Comparison of ENCODE assay signal across 8 mouse cellular contexts in the genomic region with DNA sequence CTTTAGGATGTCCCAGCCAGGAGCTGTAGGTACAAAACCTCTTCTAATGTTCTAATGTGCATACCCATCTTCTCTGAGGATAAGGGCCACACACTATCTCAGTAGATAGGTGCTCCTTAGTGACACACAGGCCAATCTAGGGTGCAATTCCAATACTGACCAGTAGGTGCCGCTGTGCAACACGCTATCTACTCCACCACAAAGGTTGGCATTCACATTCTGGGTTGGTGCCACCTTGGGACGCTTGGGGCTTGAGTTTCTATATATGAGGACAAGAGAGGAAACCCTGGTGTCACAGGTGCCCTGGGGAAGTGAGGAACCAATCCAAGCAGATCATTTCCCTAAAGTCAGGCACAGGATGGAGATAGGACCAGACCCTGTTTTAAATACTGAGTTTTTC. TPM values are rescaled to one million over a fixed set of nuclear protein-coding genes. Genes with fewer than 3 reads are reported as not detected.
DNase-seq lines count a peak whose midpoint lies in the region; ATAC-seq and TF ChIP-seq lines count a peak whose summit lies in the region.

No protein-coding gene starts in this region.

- H3K9me3 ChIP-seq in kidney, embryonic 15.5 days (replicated peaks) = no peaks in the 10 kb centered on the region
- H3K9me3 ChIP-seq in liver, embryonic 11.5 days (ENCODE audit: control insufficient read depth, low read length) = no peaks in the 10 kb centered on the region
- H3K9me3 ChIP-seq in neural tube, embryonic 14.5 days (ENCODE audit: control insufficient read depth, low read length) = no peaks in the 10 kb centered on the region

- 4% methylated on average over 3 of the region's 3 CpGs for WGBS in kidney, embryonic 15.5 days
- WGBS in liver, embryonic 11.5 days = 4% methylated on average over 3 of the region's 3 CpGs
- WGBS in neural tube, embryonic 14.5 days = 0% methylated on average over 3 of the region's 3 CpGs

- peak; percentile 95 for TF ChIP-seq CTCF in testis, adult 2 months (IDR thresholded peaks at IDR 0.05; ENCODE audit: control insufficient read depth, insufficient read depth, insufficient replicate concordance, low read depth, low read length)

- H3K4me1 ChIP-seq in kidney, embryonic 15.5 days = peaks cover 18% of the 10 kb centered on the region; the same call in 1 of the 2 replicates
- peaks cover 6% of the 10 kb centered on the region for H3K4me1 ChIP-seq in liver, embryonic 11.5 days (replicated peaks; ENCODE audit: control insufficient read depth, insufficient read depth, low read length)
- no peaks in the 10 kb centered on the region for H3K4me1 ChIP-seq in neural tube, embryonic 14.5 days (ENCODE audit: control insufficient read depth, insufficient read depth, low read length)
- peaks cover 9% of the 10 kb centered on the region for H3K4me1 ChIP-seq in testis, adult 2 months (ENCODE audit: control insufficient read depth, insufficient read depth, low read length)

- ATAC-seq in kidney, embryonic 15.5 days (replicated peaks; ENCODE audit: low FRiP score) = peak; percentile 59; the same call in 1 of the 2 replicates
- no peak for ATAC-seq in liver, embryonic 11.5 days (replicated peaks; ENCODE audit: low FRiP score)
- peak; percentile 78; the same call in 1 of the 2 replicates for ATAC-seq in neural tube, embryonic 14.5 days (ENCODE audit: low read depth)

- no peak for TF ChIP-seq POLR2A in testis, adult 2 months (IDR thresholded peaks at IDR 0.05; ENCODE audit: control insufficient read depth, low read depth, low read length)

- H3K36me3 ChIP-seq in kidney, embryonic 15.5 days = peaks cover 16% of the 10 kb centered on the region
- H3K36me3 ChIP-seq in liver, embryonic 11.5 days (ENCODE audit: control insufficient read depth, insufficient read depth, low read length) = no peaks in the 10 kb centered on the region
- H3K36me3 ChIP-seq in neural tube, embryonic 14.5 days (ENCODE audit: control insufficient read depth, insufficient read depth, low read length) = peaks cover 11% of the 10 kb centered on the region; the same call in 1 of the 2 replicates
- no peaks in the 10 kb centered on the region for H3K36me3 ChIP-seq in testis, adult 2 months (ENCODE audit: control insufficient read depth, insufficient read depth, low read length)

- peak; percentile 85 for DNase-seq in 416B (ENCODE audit: low read depth)
- DNase-seq in adrenal gland, adult 2 months = peak; percentile 87
- DNase-seq in embryo, embryonic 10.5 days (ENCODE audit: low spot score) = peak; percentile 93
- DNase-seq in gastrocnemius, postnatal 14 days = peak; percentile 74
- peak; percentile 70 for DNase-seq in liver, embryonic 11.5 days (ENCODE audit: low spot score)

- H3K27me3 ChIP-seq in kidney, embryonic 15.5 days = no peaks in the 10 kb centered on the region
- no peaks in the 10 kb centered on the region for H3K27me3 ChIP-seq in liver, embryonic 11.5 days (replicated peaks; ENCODE audit: control insufficient read depth, insufficient read depth, low read length)
- H3K27me3 ChIP-seq in neural tube, embryonic 14.5 days (ENCODE audit: control insufficient read depth, insufficient read depth, low read length) = no peaks in the 10 kb centered on the region
- no peaks in the 10 kb centered on the region for H3K27me3 ChIP-seq in testis, adult 2 months (ENCODE audit: control insufficient read depth, insufficient read depth, low read length)

- H3K4me2 ChIP-seq in kidney, embryonic 15.5 days = no peak overlapping the region
- H3K4me2 ChIP-seq in liver, embryonic 11.5 days = no peak overlapping the region
- no peak overlapping the region for H3K4me2 ChIP-seq in neural tube, embryonic 14.5 days (ENCODE audit: low read depth, low read length)

- H3K4me3 ChIP-seq in kidney, embryonic 15.5 days (replicated peaks) = no peak overlapping the region
- H3K4me3 ChIP-seq in liver, embryonic 11.5 days (ENCODE audit: low read depth, low read length) = no peak overlapping the region
- H3K4me3 ChIP-seq in neural tube, embryonic 14.5 days (ENCODE audit: low read depth, low read length) = no peak overlapping the region
- H3K4me3 ChIP-seq in testis, adult 2 months (ENCODE audit: control insufficient read depth, low read depth, low read length) = no peak overlapping the region

- H3K27ac ChIP-seq in kidney, embryonic 15.5 days = no peak overlapping the region
- H3K27ac ChIP-seq in liver, embryonic 11.5 days (ENCODE audit: low read depth, low read length) = no peak overlapping the region
- no peak overlapping the region for H3K27ac ChIP-seq in neural tube, embryonic 14.5 days (ENCODE audit: low read depth, low read length)
- H3K27ac ChIP-seq in testis, adult 2 months (ENCODE audit: control insufficient read depth, insufficient read depth, low read depth, low read length) = no peak overlapping the region

- no peak overlapping the region for H3K9ac ChIP-seq in kidney, embryonic 15.5 days
- H3K9ac ChIP-seq in liver, embryonic 11.5 days (ENCODE audit: low read depth, low read length) = no peak overlapping the region
- H3K9ac ChIP-seq in neural tube, embryonic 14.5 days (replicated peaks; ENCODE audit: low read depth, low read length) = no peak overlapping the region

- intact Hi-C loops in gastrocnemius, postnatal 14 days (cut with DNase I; ENCODE audit: low total_unique reads) = loop anchor here (1.0 kb wide), 1 partner anchor 163 kb away; no protein-coding TSS in a partner anchor

RNA-seq across cellular contexts. Expression of a gene that starts 56.1 kb away (rescaled TPM):
- total RNA-seq in adrenal gland, adult 2 months (2021) = not detected
- polyA plus RNA-seq in adrenal gland, adult 2 months (2012; rRNA removed) = 0.06 TPM in 1 of 2 replicates, not detected in the other
- not detected for total RNA-seq in gastrocnemius, postnatal 14 days (2021)
- polyA plus RNA-seq in kidney, embryonic 15.5 days (2015; fragmentation: Nextera tagmentation; extraction: Ambion mirVana) = not detected in 2 replicates
- polyA plus RNA-seq in liver, embryonic 11.5 days (2014; fragmentation: Nextera tagmentation; extraction: Ambion mirVana) = not detected in 2 replicates
- polyA plus RNA-seq in neural tube, embryonic 14.5 days (2014; fragmentation: Nextera tagmentation; extraction: Ambion mirVana) = 0.09 TPM in 1 of 2 replicates, not detected in the other
- polyA plus RNA-seq in testis, adult 2 months (2012; rRNA removed) = 0.20 and 0.47 TPM in 2 replicates
